Mouse (Mus musculus) stomach, postnatal 0 days (tissue): ENCODE data around the gene Epm2aip1. TPM values are rescaled to one million over a fixed set of nuclear protein-coding genes. Genes with fewer than 3 reads are reported as not detected.

Experiments used
- ATAC-seq: fragments of 200-750 bp; cut with Nextera tagmentation; 2 replicates; pipeline ENCODE4 v1.8.0; 2017; ENCODE audit not compliant: low FRiP score, low TSS enrichment
- DNase-seq: peaks from one replicate; pipeline ENCODE4 v3.0.0-alpha.2; 2016; ENCODE audit warnings: low spot score
- H3K27ac ChIP-seq: fragments of 300-500 bp; sonication (generic); replicated peaks from 2 replicates; pipeline ENCODE4 v1.5.1; 2014; ENCODE audit warnings: mild to moderate bottlenecking, control low read depth
- H3K27me3 ChIP-seq: fragments of 300-500 bp; sonication (generic); 2 replicates; pipeline ENCODE4 v1.6.1; 2014; ENCODE audit warnings: low read length; ENCODE audit not compliant: control insufficient read depth, insufficient read depth
- H3K36me3 ChIP-seq: fragments of 300-500 bp; sonication (generic); 2 replicates; pipeline ENCODE4 v1.6.1; 2014; ENCODE audit warnings: low read length, mixed read lengths; ENCODE audit not compliant: control insufficient read depth, insufficient read depth
- H3K4me1 ChIP-seq: fragments of 300-500 bp; sonication (generic); replicated peaks from 2 replicates; pipeline ENCODE4 v1.6.1; 2014; ENCODE audit warnings: antibody characterized with exemption; ENCODE audit not compliant: control insufficient read depth, insufficient read depth
- H3K4me2 ChIP-seq: fragments of 300-500 bp; sonication (generic); replicated peaks from 2 replicates; pipeline ENCODE4 v1.6.1; 2014; ENCODE audit warnings: low read depth, mild to moderate bottlenecking, control low read depth, moderate library complexity
- H3K4me3 ChIP-seq: fragments of 300-500 bp; sonication (generic); 2 replicates; pipeline ENCODE4 v1.5.1; 2014; ENCODE audit warnings: low read depth, low read length, control low read depth
- H3K9ac ChIP-seq: fragments of 300-500 bp; sonication (generic); 2 replicates; pipeline ENCODE4 v1.6.1; 2014; ENCODE audit warnings: mild to moderate bottlenecking, low read length, control low read depth, mixed read lengths
- H3K9me3 ChIP-seq: fragments of 300-500 bp; sonication (generic); 2 replicates; pipeline ENCODE4 v1.6.1; 2016; ENCODE audit warnings: low read length; ENCODE audit not compliant: control insufficient read depth
- CTCF ChIP-seq: IDR thresholded peaks from 2 replicates; pipeline ENCODE4 v1.5.1; 2016; ENCODE audit warnings: antibody characterized with exemption, low read depth, mild to moderate bottlenecking, moderate library complexity
- EP300 ChIP-seq: optimal IDR thresholded peaks from 2 replicates; pipeline ENCODE3; 2016; ENCODE audit warnings: antibody characterized with exemption
- WGBS: fragments of 180-500 bp; shearing (Covaris S2); extraction: QIAGEN DNeasy Blood & Tissue Kit; methylation state at CpG from one replicate; pipeline ENCODE4 v1.1.7; 2014; 5-methylcytosine and 5-hydroxymethylcytosine counted together
- polyA plus RNA-seq: library from polyadenylated mRNA; unstranded; fragments of >200 nt; fragmentation: Nextera tagmentation; extraction: Ambion mirVana; gene quantifications from 2 replicates; pipeline ENCODE4 v1.2.1, GENCODE M21; 2015

Gene Epm2aip1
- polyA plus RNA-seq, 1 experiment from 2014 or later: 7.7 TPM

- peak overlapping the region; percentile 45 for H3K9ac ChIP-seq
- no peak overlapping the region for H3K27ac ChIP-seq
- peak overlapping the region; percentile 70 for H3K4me2 ChIP-seq
- peaks cover 13% of the 10 kb centered on the region; the same call in 1 of the 2 replicates for H3K27me3 ChIP-seq
- 2% methylated on average over 26 of the region's 98 CpGs for WGBS
- TF ChIP-seq CTCF (no peak), EP300 (no peak)
- peak overlapping the region; percentile 44 for H3K4me3 ChIP-seq
- no peaks in the 10 kb centered on the region for H3K9me3 ChIP-seq
- H3K36me3 ChIP-seq: no peaks in the 10 kb centered on the region
- DNase-seq (no peak), ATAC-seq (0 out of 2 replicates have a peak, but pooled peaks have one; percentile 21)
- H3K4me1 ChIP-seq: peaks cover 4% of the 10 kb centered on the region
These were observed 40.2 kb downstream of the Epm2aip1 start for GRCm38 (mm10) chr9:111311843-111312441.

DNA sequence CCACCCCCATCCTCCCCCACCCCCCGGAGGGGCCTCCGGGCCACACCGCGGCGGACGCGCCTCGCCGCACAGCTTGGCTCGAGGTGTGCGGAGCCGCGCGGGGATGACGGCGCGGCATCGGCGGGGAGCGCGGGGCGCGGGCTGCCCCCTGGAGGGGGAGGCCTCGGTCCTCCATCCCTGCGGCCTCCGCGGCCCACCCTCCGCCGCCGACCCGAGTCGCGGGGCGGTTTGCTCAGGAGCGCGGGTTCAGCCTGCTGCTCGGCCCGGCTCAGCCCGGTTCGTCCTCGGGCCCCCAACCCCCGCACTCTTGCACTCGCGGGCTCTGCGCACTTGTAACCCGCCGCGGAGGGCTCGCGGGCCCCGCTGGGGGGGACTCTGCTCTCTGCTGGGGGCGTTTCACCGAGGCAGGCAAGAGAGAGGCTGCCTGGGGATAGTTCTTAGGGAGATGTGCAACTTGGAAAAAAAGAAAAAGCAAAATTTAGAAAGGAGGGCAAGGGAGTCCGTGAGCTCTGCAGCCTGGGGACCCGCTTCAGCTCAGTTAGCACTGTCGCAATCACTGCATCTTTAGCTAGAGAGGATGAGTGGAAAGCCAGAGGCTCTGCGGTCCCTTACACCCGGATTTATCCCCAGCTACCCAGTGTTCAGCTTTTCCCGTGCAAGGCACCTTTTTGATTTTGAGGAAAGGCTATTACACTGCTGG lies 40.9 kb downstream of the Epm2aip1 start:
- H3K36me3 ChIP-seq: no peaks in the 10 kb centered on the region
- no peak for TF ChIP-seq CTCF
- no peak for TF ChIP-seq EP300
- H3K4me2 ChIP-seq: peak overlapping the region; percentile 70
- peak overlapping the region; percentile 45 for H3K9ac ChIP-seq
- peaks cover 13% of the 10 kb centered on the region; the same call in 1 of the 2 replicates for H3K27me3 ChIP-seq
- ATAC-seq: peak; percentile 29; the same call in 1 of the 2 replicates
- no peaks in the 10 kb centered on the region for H3K9me3 ChIP-seq
- under 1% methylated on average over 40 of the region's 59 CpGs for WGBS
- peak; percentile 23 for DNase-seq
- peak overlapping the region; percentile 44 for H3K4me3 ChIP-seq
- H3K27ac ChIP-seq: no peak overlapping the region
- H3K4me1 ChIP-seq: peaks cover 4% of the 10 kb centered on the region

DNA sequence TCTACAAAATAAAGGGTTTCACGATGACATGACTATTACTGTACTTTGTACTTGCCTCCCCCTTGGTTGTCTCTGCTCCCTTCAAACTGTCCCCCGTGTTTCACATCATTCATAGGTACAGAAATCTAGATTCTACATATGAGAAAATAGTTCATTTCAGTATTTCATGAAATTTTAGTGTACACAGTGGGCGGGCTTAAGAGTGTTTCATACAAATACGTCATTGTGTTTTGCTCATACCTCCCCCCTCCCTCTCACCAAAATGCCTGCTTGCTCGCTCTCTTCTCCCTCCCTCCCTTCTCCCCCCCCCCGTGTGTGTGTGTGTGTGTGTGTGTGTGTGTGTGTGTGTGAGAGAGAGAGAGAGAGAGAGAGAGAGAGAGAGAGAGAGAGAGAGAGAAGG lies 41.6 kb downstream of the Epm2aip1 start:
- H3K9ac ChIP-seq: no peak overlapping the region
- no peak for ATAC-seq
- H3K27ac ChIP-seq: no peak overlapping the region
- H3K9me3 ChIP-seq: no peaks in the 10 kb centered on the region
- 23% methylated on average over 5 of the region's 6 CpGs for whole genome bisulfite sequencing
- H3K36me3 ChIP-seq: no peaks in the 10 kb centered on the region
- peaks cover 4% of the 10 kb centered on the region for H3K4me1 ChIP-seq
- peaks cover 13% of the 10 kb centered on the region; the same call in 1 of the 2 replicates for H3K27me3 ChIP-seq
- TF ChIP-seq EP300 (no peak), CTCF (no peak)
- DNase-seq: no peak
- H3K4me3 ChIP-seq: no peak overlapping the region
- no peak overlapping the region for H3K4me2 ChIP-seq

- no peak overlapping the region for H3K27ac ChIP-seq
- no peaks in the 10 kb centered on the region for H3K36me3 ChIP-seq
- no peak overlapping the region for H3K9ac ChIP-seq
- no peaks in the 10 kb centered on the region for H3K9me3 ChIP-seq
- peaks cover 4% of the 10 kb centered on the region for H3K4me1 ChIP-seq
- DNase-seq: no peak
- no peak overlapping the region for H3K4me3 ChIP-seq
- TF ChIP-seq EP300 (no peak), CTCF (no peak)
- H3K27me3 ChIP-seq: peaks cover 13% of the 10 kb centered on the region; the same call in 1 of the 2 replicates
- no peak for ATAC-seq
- 27% methylated on average over 5 of the region's 5 CpGs for WGBS
- no peak overlapping the region for H3K4me2 ChIP-seq
These were observed 42.1 kb downstream of the Epm2aip1 start for GRCm38 (mm10) chr9:111313793-111314192.

DNA sequence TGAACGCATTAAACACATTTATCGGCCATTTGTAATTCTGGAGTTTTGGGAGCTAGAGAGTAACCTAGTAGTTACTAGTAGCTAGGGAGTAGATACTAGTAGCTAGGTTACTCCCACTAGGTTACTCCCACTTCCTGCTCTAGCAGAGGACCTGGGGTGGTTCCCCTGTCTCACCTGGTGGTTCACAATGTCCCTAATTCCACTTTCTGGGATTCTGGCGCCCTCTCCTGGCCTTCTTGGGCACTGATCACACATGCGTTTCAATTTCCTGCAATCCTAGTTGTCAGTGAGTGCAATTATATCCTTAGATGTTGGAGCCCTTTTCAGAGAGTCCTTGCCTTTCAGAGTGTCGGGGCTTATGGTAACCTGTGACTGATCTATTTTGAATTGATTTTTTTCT lies 42.5 kb downstream of the Epm2aip1 start:
- Histone ChIP-seq H3K4me2 (no peak overlapping the region), H3K27ac (no peak overlapping the region), H3K4me1 (peaks cover 4% of the 10 kb centered on the region), H3K36me3 (no peaks in the 10 kb centered on the region), H3K4me3 (no peak overlapping the region), H3K9me3 (no peaks in the 10 kb centered on the region), H3K9ac (no peak overlapping the region), H3K27me3 (peaks cover 13% of the 10 kb centered on the region; the same call in 1 of the 2 replicates)
- 33% methylated on average over 5 of the region's 5 CpGs for WGBS
- DNase-seq: peak; percentile 76
- peak; percentile 85 for TF ChIP-seq CTCF
- no peak for TF ChIP-seq EP300
- peak; percentile 54; the same call in 1 of the 2 replicates for ATAC-seq

- 67% methylated on average over 4 of the region's 4 CpGs for WGBS
- DNase-seq (no peak), ATAC-seq (no peak)
These were observed 49.2 kb downstream of the Epm2aip1 start for GRCm38 (mm10) chr9:111320912-111321311.

More at GRCm38 (mm10) chr9:111320912-111321311, 49.2 kb downstream of the Epm2aip1 start:
- no peaks in the 10 kb centered on the region for H3K36me3 ChIP-seq
- no peak overlapping the region for H3K9ac ChIP-seq
- TF ChIP-seq CTCF: no peak
- no peak for TF ChIP-seq EP300
- no peak overlapping the region for H3K27ac ChIP-seq
- H3K4me1 ChIP-seq: no peaks in the 10 kb centered on the region
- H3K27me3 ChIP-seq: no peaks in the 10 kb centered on the region
- no peak overlapping the region for H3K4me2 ChIP-seq
- H3K4me3 ChIP-seq: no peak overlapping the region
- H3K9me3 ChIP-seq: no peaks in the 10 kb centered on the region
